Mouse (Mus musculus) layer of hippocampus, postnatal 25 days (tissue): ENCODE measurements around the gene Slc39a3. TPM values are rescaled to one million over a fixed set of nuclear protein-coding genes. Genes with fewer than 3 reads are reported as not detected.

Experiments
- DNase-seq, 2 experiments: peaks; one replicate each; pipeline ENCODE4 v3.0.0; 2022; ENCODE audit warnings: mixed read lengths in 2 of 2, low spot score in 1 of 2; ENCODE audit errors: extremely low spot score in 1 of 2
- total RNA-seq, 2 experiments: library from RNA; stranded (reverse); gene quantifications; 2 replicates each; pipeline ENCODE4 v1.2.3; 2021

The Slc39a3 gene
- total RNA-seq, 2 experiments from 2014 or later, result 67.5 to 74.9 TPM

GRCm38 (mm10) chr10:80987709-80988441 is 49.4 kb downstream of the Slc39a3 start:
- DNase-seq, result peak; percentile 57 to 72

- no peak for DNase-seq
Observed at GRCm38 (mm10) chr10:80986754-80987153, 50.5 kb downstream of the Slc39a3 start.

- no peak for DNase-seq
Observed at GRCm38 (mm10) chr10:80985970-80986701, 51.1 kb downstream of the Slc39a3 start.

GRCm38 (mm10) chr10:80985241-80985969 is 51.8 kb downstream of the Slc39a3 start:
- no peak for DNase-seq

- DNase-seq, result no peak
Observed at GRCm38 (mm10) chr10:80984223-80984622, 53.0 kb downstream of the Slc39a3 start.

- no peak for DNase-seq
Observed at GRCm38 (mm10) chr10:80982381-80982780, 54.8 kb downstream of the Slc39a3 start.

GRCm38 (mm10) chr10:80981564-80982112 is 55.6 kb downstream of the Slc39a3 start:
- DNase-seq, result no peak

Other genes with a start within 250 kb of the Slc39a3 start
- 10 to 100 TPM; 46.2 to 52.0 TPM for gene Sf3a2, start 239.2 kb downstream of the Slc39a3 start, total RNA-seq
- 10 to 100 TPM; 63.6 to 71.6 TPM for gene Plekhj1, start 238.8 kb downstream of the Slc39a3 start, total RNA-seq
- 1 to 10 TPM; 2.3 to 3.2 TPM for gene Amh, start 232.2 kb downstream of the Slc39a3 start, total RNA-seq
- 1 to 10 TPM; 2.5 to 3.5 TPM for gene Jsrp1, start 223.9 kb downstream of the Slc39a3 start, total RNA-seq
- gene Oaz1, start 210.8 kb downstream of the Slc39a3 start, total RNA-seq, result 100 to 1,000 TPM; 491 to 550 TPM
- 10 to 100 TPM; 38.3 to 39.9 TPM for gene Lingo3, start 193.4 kb downstream of the Slc39a3 start, total RNA-seq
- gene Lsm7, start 182.2 kb downstream of the Slc39a3 start, total RNA-seq, result 10 to 100 TPM; 41.5 to 43.8 TPM
- gene Sppl2b, start 182.2 kb downstream of the Slc39a3 start, total RNA-seq, result 10 to 100 TPM; 61.5 to 65.7 TPM
- under 1 TPM; 0.40 to 0.62 TPM for gene Tmprss9, start 165.6 kb downstream of the Slc39a3 start, total RNA-seq
- gene Timm13, start 136.5 kb downstream of the Slc39a3 start, total RNA-seq, result 100 to 1,000 TPM; 145 to 167 TPM
- gene Lmnb2, start 119.2 kb downstream of the Slc39a3 start, total RNA-seq, result 10 to 100 TPM; 17.5 to 19.6 TPM
- 10 to 100 TPM; 15.0 to 16.7 TPM for gene Gadd45b, start 107.4 kb downstream of the Slc39a3 start, total RNA-seq
- 100 to 1,000 TPM; 180 to 184 TPM for gene Gng7, start 22.5 kb downstream of the Slc39a3 start, total RNA-seq
- gene Diras1, start 11.8 kb downstream of the Slc39a3 start, total RNA-seq, result 100 to 1,000 TPM in 1 of 2 experiments, 10 to 100 TPM in 1; 98.7 to 103 TPM
- 100 to 1,000 TPM; 171 to 178 TPM for gene Sgta, start 22.8 kb upstream of the Slc39a3 start, total RNA-seq
- gene Thop1, start 32.6 kb upstream of the Slc39a3 start, total RNA-seq, result 10 to 100 TPM; 51.3 to 54.6 TPM
- under 1 TPM; 0.81 to 0.94 TPM for gene Creb3l3, start 61.4 kb upstream of the Slc39a3 start, total RNA-seq
- gene Map2k2, start 68.5 kb upstream of the Slc39a3 start, total RNA-seq, result 100 to 1,000 TPM; 123 to 127 TPM
- 100 to 1,000 TPM in 1 of 2 experiments, 10 to 100 TPM in 1; 94.7 to 101 TPM for gene Zbtb7a, start 97.8 kb upstream of the Slc39a3 start, total RNA-seq
- 10 to 100 TPM; 28.2 to 28.9 TPM for gene Pias4, start 130.5 kb upstream of the Slc39a3 start, total RNA-seq
- 100 to 1,000 TPM; 896 to 944 TPM for gene Eef2, start 139.2 kb upstream of the Slc39a3 start, total RNA-seq
- gene Dapk3, start 145.6 kb upstream of the Slc39a3 start, total RNA-seq, result 10 to 100 TPM; 71.7 to 71.8 TPM
- not detected for gene 4930442H23Rik, start 146.4 kb upstream of the Slc39a3 start, total RNA-seq
- gene Nmrk2, start 164.6 kb upstream of the Slc39a3 start, total RNA-seq, result under 1 TPM; 0.19 to 0.20 TPM
- 100 to 1,000 TPM; 154 to 155 TPM for gene Atcay, start 193.4 kb upstream of the Slc39a3 start, total RNA-seq
- 10 to 100 TPM; 55.6 to 69.0 TPM for gene Zfr2, start 195.7 kb upstream of the Slc39a3 start, total RNA-seq
- 100 to 1,000 TPM; 222 to 244 TPM for gene Matk, start 215.5 kb upstream of the Slc39a3 start, total RNA-seq
- 10 to 100 TPM; 38.6 to 44.0 TPM for gene Mrpl54, start 229.5 kb upstream of the Slc39a3 start, total RNA-seq
- gene Apba3, start 229.5 kb upstream of the Slc39a3 start, total RNA-seq, result 10 to 100 TPM; 35.4 to 39.5 TPM